8 mouse cellular contexts compared by ENCODE assay signal in genomic region chr9:53536558-53537320, GRCm38 (mm10). TPM values are rescaled to one million over a fixed set of nuclear protein-coding genes. Genes with fewer than 3 reads are reported as not detected.
DNase-seq lines count a peak whose midpoint lies in the region; ATAC-seq and TF ChIP-seq lines count a peak whose summit lies in the region.

Gene Atm (minus strand): TSS chr9:53536740.
Gene Npat (plus strand): TSS chr9:53537047.

- H3K4me2 ChIP-seq in heart, embryonic 15.5 days, result peak within 1 kb of the TSS; percentile 91
- peak within 1 kb of the TSS; percentile 96 for H3K4me2 ChIP-seq in liver, embryonic 14.5 days (ENCODE audit: low read depth)
- peak within 1 kb of the TSS; percentile 69 for H3K4me2 ChIP-seq in neural tube, embryonic 11.5 days (ENCODE audit: low read depth)
- peak within 1 kb of the TSS; percentile 90 for H3K4me2 ChIP-seq in stomach, postnatal 0 days (replicated peaks; ENCODE audit: low read depth)

- DNase-seq in CD8-positive naive resting alpha-beta T cell, adult 2 months (ENCODE audit: low read depth in 2 of 2, low spot score in 2 of 2), result peak; percentile 98 to 99
- DNase-seq in c-Kit-positive CD71-negative TER-119-negative erythroid progenitor cells, embryonic 14.5 days (ENCODE audit: low read depth), result peak; percentile 100
- DNase-seq in forebrain, embryonic 10.5 days (ENCODE audit: extremely low spot score, low spot score), result peak; percentile 100
- peak; percentile 99 to 100 for DNase-seq in kidney, postnatal 25 days
- DNase-seq in liver, embryonic 14.5 days (ENCODE audit: low read depth in 3 of 3, low spot score in 3 of 3), result peak; percentile 99
- DNase-seq in neural tube, embryonic 11.5 days (ENCODE audit: low spot score), result peak; percentile 100
- peak; percentile 100 for DNase-seq in stomach, postnatal 0 days (ENCODE audit: low spot score)

- 0 out of 2 replicates have a peak, but pooled peaks have one; percentile 20 for TF ChIP-seq EP300 in liver, embryonic 14.5 days (IDR thresholded peaks at IDR 0.05; ENCODE audit: low read depth)
- no peak for TF ChIP-seq EP300 in stomach, postnatal 0 days (optimal IDR thresholded peaks at IDR 0.05)

- H3K27ac ChIP-seq in forebrain, embryonic 10.5 days, result peak within 1 kb of the TSS; percentile 95
- peak within 1 kb of the TSS; percentile 93 for H3K27ac ChIP-seq in heart, embryonic 15.5 days
- H3K27ac ChIP-seq in liver, embryonic 14.5 days, result peak within 1 kb of the TSS; percentile 68
- peak within 1 kb of the TSS; percentile 58 for H3K27ac ChIP-seq in neural tube, embryonic 11.5 days (ENCODE audit: low read depth, low read length)
- H3K27ac ChIP-seq in stomach, postnatal 0 days (replicated peaks), result peak within 1 kb of the TSS; percentile 94

- ATAC-seq in heart, embryonic 15.5 days (replicated peaks; ENCODE audit: insufficient number of reproducible peaks, insufficient read depth, low FRiP score, low read depth), result peak; percentile 99
- peak; percentile 98 for ATAC-seq in liver, embryonic 14.5 days (ENCODE audit: insufficient read depth)
- peak; percentile 99 for ATAC-seq in neural tube, embryonic 11.5 days (ENCODE audit: insufficient read depth, low FRiP score, low TSS enrichment)
- peak; percentile 100 for ATAC-seq in stomach, postnatal 0 days (ENCODE audit: low FRiP score, low TSS enrichment)

- peaks cover 30% of the 10 kb centered on the region for H3K4me1 ChIP-seq in forebrain, embryonic 10.5 days
- H3K4me1 ChIP-seq in heart, embryonic 15.5 days (replicated peaks), result peaks cover 14% of the 10 kb centered on the region
- H3K4me1 ChIP-seq in liver, embryonic 14.5 days (replicated peaks; ENCODE audit: control insufficient read depth in 2 of 2, insufficient read depth in 2 of 2, low read length in 1 of 2), result peaks cover 0 to 4% of the 10 kb centered on the region in 2 experiments; a peak in 3 of 4 replicates
- H3K4me1 ChIP-seq in neural tube, embryonic 11.5 days (ENCODE audit: control insufficient read depth, insufficient read depth, low read length), result peaks cover 7% of the 10 kb centered on the region; the same call in 1 of the 2 replicates
- H3K4me1 ChIP-seq in stomach, postnatal 0 days (replicated peaks; ENCODE audit: control insufficient read depth, insufficient read depth), result 0 out of 2 replicates have a peak, but pooled peaks cover 2% of the 10 kb centered on the region

- peaks cover 17% of the 10 kb centered on the region for H3K36me3 ChIP-seq in forebrain, embryonic 10.5 days (replicated peaks)
- H3K36me3 ChIP-seq in heart, embryonic 15.5 days, result peaks cover 9% of the 10 kb centered on the region; the same call in 1 of the 2 replicates
- no peaks in the 10 kb centered on the region; the same call in 1 of the 2 replicates for H3K36me3 ChIP-seq in liver, embryonic 14.5 days (replicated peaks; ENCODE audit: control insufficient read depth, insufficient read depth, low read depth)
- H3K36me3 ChIP-seq in neural tube, embryonic 11.5 days (ENCODE audit: control insufficient read depth, insufficient read depth, low read length), result no peaks in the 10 kb centered on the region
- H3K36me3 ChIP-seq in stomach, postnatal 0 days (ENCODE audit: control insufficient read depth, insufficient read depth, low read length), result no peaks in the 10 kb centered on the region

- no peaks in the 10 kb centered on the region for H3K9me3 ChIP-seq in forebrain, embryonic 10.5 days
- no peaks in the 10 kb centered on the region for H3K9me3 ChIP-seq in heart, embryonic 15.5 days (replicated peaks)
- H3K9me3 ChIP-seq in liver, embryonic 14.5 days (ENCODE audit: control insufficient read depth, low read length), result no peaks in the 10 kb centered on the region
- no peaks in the 10 kb centered on the region for H3K9me3 ChIP-seq in neural tube, embryonic 11.5 days (ENCODE audit: control insufficient read depth, low read length)
- no peaks in the 10 kb centered on the region for H3K9me3 ChIP-seq in stomach, postnatal 0 days (ENCODE audit: control insufficient read depth, low read length)

- H3K4me3 ChIP-seq in forebrain, embryonic 10.5 days, result peak within 1 kb of the TSS; percentile 92
- H3K4me3 ChIP-seq in heart, embryonic 15.5 days, result peak within 1 kb of the TSS; percentile 84
- peak within 1 kb of the TSS; percentile 83 to 95 for H3K4me3 ChIP-seq in liver, embryonic 14.5 days (ENCODE audit: insufficient read depth in 1 of 2, low read depth in 2 of 2, low read length in 2 of 2)
- H3K4me3 ChIP-seq in neural tube, embryonic 11.5 days (ENCODE audit: low read depth, low read length), result peak within 1 kb of the TSS; percentile 80
- peak within 1 kb of the TSS; percentile 79 for H3K4me3 ChIP-seq in stomach, postnatal 0 days (ENCODE audit: low read depth, low read length)

- TF ChIP-seq CTCF in liver, embryonic 14.5 days (IDR thresholded peaks at IDR 0.05; ENCODE audit: low read depth), result peak; percentile 60
- TF ChIP-seq CTCF in stomach, postnatal 0 days (IDR thresholded peaks at IDR 0.05; ENCODE audit: low read depth), result peak; percentile 57

- peak within 1 kb of the TSS; percentile 92 for H3K9ac ChIP-seq in heart, embryonic 15.5 days
- H3K9ac ChIP-seq in liver, embryonic 14.5 days (replicated peaks), result peak within 1 kb of the TSS; percentile 96
- peak within 1 kb of the TSS; percentile 82 for H3K9ac ChIP-seq in neural tube, embryonic 11.5 days (ENCODE audit: low read length)
- peak within 1 kb of the TSS; percentile 84 for H3K9ac ChIP-seq in stomach, postnatal 0 days (ENCODE audit: low read length)

- no peaks in the 10 kb centered on the region for H3K27me3 ChIP-seq in forebrain, embryonic 10.5 days (ENCODE audit: poor library complexity, severe bottlenecking)
- H3K27me3 ChIP-seq in heart, embryonic 15.5 days, result no peaks in the 10 kb centered on the region
- H3K27me3 ChIP-seq in liver, embryonic 14.5 days (ENCODE audit: control insufficient read depth, insufficient read depth, low read length), result no peaks in the 10 kb centered on the region
- H3K27me3 ChIP-seq in neural tube, embryonic 11.5 days (ENCODE audit: control insufficient read depth, insufficient read depth, low read length), result no peaks in the 10 kb centered on the region
- no peaks in the 10 kb centered on the region for H3K27me3 ChIP-seq in stomach, postnatal 0 days (ENCODE audit: control insufficient read depth, insufficient read depth, low read length)

- under 1% methylated on average over 69 of the region's 69 CpGs for WGBS in forebrain, embryonic 10.5 days
- whole genome bisulfite sequencing in heart, embryonic 15.5 days, result under 1% methylated on average over 69 of the region's 69 CpGs
- under 1% methylated on average over 69 of the region's 69 CpGs for WGBS in liver, embryonic 14.5 days (ENCODE audit: insufficient replicate concordance)
- WGBS in neural tube, embryonic 11.5 days, result under 1% methylated on average over 69 of the region's 69 CpGs
- whole genome bisulfite sequencing in stomach, postnatal 0 days, result under 1% methylated on average over 68 of the region's 69 CpGs

RNA-seq across cellular contexts. Expression of gene Atm, which starts in this region (rescaled TPM):
- 23.0 and 24.5 TPM in 2 replicates for polyA plus RNA-seq in forebrain, embryonic 10.5 days (2016; fragmentation: Nextera tagmentation; extraction: Ambion mirVana)
- polyA plus RNA-seq in heart, embryonic 15.5 days (2015; fragmentation: Nextera tagmentation; extraction: Ambion mirVana), result 7.3 and 8.6 TPM in 2 replicates
- polyA plus RNA-seq in liver, embryonic 14.5 days (2012; rRNA removed), result 2.7 and 3.7 TPM in 2 replicates
- 3.5 and 4.0 TPM in 2 replicates for polyA plus RNA-seq in liver, embryonic 14.5 days (2014; fragmentation: Nextera tagmentation; extraction: Ambion mirVana)
- 14.0 and 18.6 TPM in 2 replicates for polyA plus RNA-seq in neural tube, embryonic 11.5 days (2014; fragmentation: Nextera tagmentation; extraction: Ambion mirVana)
- 6.7 and 7.5 TPM in 2 replicates for polyA plus RNA-seq in stomach, postnatal 0 days (2015; fragmentation: Nextera tagmentation; extraction: Ambion mirVana)

RNA-seq across cellular contexts. Expression of gene Npat, which starts in this region (rescaled TPM):
- 19.5 and 20.5 TPM in 2 replicates for polyA plus RNA-seq in forebrain, embryonic 10.5 days (2016; fragmentation: Nextera tagmentation; extraction: Ambion mirVana)
- polyA plus RNA-seq in heart, embryonic 15.5 days (2015; fragmentation: Nextera tagmentation; extraction: Ambion mirVana), result 10.7 and 12.1 TPM in 2 replicates
- 3.7 and 5.1 TPM in 2 replicates for polyA plus RNA-seq in liver, embryonic 14.5 days (2012; rRNA removed)
- polyA plus RNA-seq in liver, embryonic 14.5 days (2014; fragmentation: Nextera tagmentation; extraction: Ambion mirVana), result 10.3 and 10.4 TPM in 2 replicates
- polyA plus RNA-seq in neural tube, embryonic 11.5 days (2014; fragmentation: Nextera tagmentation; extraction: Ambion mirVana), result 22.6 and 22.8 TPM in 2 replicates
- 4.9 and 5.1 TPM in 2 replicates for polyA plus RNA-seq in stomach, postnatal 0 days (2015; fragmentation: Nextera tagmentation; extraction: Ambion mirVana)

Comparison
In these comparisons a context has a peak if more than half of its experiments do, and no peak if none do; other contexts are left out.
1. Peak in every context shown above with its lines: DNase-seq, ATAC-seq, H3K4me3 ChIP-seq and H3K27ac ChIP-seq.